Mouse (Mus musculus) pancreas, adult 10 weeks (tissue): ENCODE measurements around the gene Svs3b. TPM values are rescaled to one million over a fixed set of nuclear protein-coding genes. Genes with fewer than 3 reads are reported as not detected.

Experiments used
- polyA plus RNA-seq: library from polyadenylated mRNA; stranded (reverse); fragments of 350-450 nt; fragmentation: Illumina TruSeq; extraction: RNeasy Lipid Tissue Mini Kit (QIAGEN cat#74804); gene quantifications from one replicate; pipeline ENCODE4 v1.2.3, GENCODE M21; 2015; ENCODE audit warnings: low read depth, low replicate concordance; ENCODE audit not compliant: insufficient read depth

The Svs3b gene
- polyA plus RNA-seq: not detected

DNA sequence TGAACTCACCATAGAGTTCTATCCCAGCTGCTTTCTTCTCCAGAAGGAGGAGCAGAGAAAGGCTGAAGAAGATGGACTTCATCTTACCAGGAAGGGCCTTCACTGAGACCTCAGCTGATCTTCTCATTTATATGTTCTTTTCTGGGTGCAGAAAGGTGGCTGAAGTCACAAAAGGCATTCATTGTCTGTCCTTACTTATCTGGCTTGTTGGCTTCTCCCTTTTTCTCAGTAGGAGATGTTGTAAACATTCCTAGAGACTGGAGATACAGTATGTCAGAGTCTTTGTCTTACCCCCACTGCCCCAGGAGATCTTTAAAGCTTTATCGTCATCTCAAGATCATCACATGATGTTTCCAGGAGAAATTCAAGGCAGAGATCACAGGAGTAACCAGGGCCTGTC, at the start of gene Svs3b:
Gene Svs3b, minus strand, starts transcription at position 101 of the 400 bp plus-strand sequence.

GRCm38 (mm10) chr2:164288968-164289367, 32.5 kb upstream of the Svs3b start, which contains the start of gene Svs3a:
TSS of gene Svs3a (plus strand) at chr2:164289268.

DNA sequence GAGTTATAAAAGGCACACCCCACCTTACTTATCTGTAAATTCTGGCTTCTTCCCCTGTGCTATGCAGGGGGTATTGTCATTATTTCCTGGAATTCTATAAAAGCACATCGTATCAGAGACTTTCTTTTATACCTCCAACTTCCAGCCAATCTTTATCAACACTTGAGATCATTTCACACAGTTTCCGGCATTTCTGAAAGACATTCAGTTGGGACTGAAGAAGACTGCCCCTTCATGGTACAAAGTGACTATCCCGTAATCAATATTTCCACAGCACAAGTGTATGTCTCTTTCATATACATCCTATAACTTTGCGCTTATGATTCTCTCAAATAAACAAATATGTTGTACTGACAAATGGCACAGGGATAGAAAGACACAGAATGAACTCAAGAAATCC, 21.9 kb upstream of the Svs3b start, which contains the start of gene Svs4:
Gene Svs4, minus strand, starts transcription at position 101 of the 400 bp plus-strand sequence.

DNA sequence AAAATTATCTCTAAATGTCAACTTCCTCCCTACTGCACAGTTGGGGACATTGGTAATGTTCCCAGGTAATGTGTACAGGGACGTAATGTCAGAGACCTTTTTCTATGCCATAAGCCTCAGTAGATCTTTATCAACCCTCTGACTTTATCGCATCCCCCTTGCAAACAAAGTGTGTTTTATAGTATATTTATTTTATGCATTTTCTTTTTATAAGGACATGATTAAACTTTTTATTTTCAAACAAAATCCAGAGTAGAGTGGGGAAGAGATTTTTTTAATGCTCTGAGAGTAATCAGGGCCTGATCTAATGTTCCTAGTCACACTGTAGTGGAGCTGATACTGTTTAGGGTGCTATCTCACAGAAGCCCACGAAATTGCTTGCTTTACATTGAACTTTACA, 18.1 kb downstream of the Svs3b start, which contains the start of gene Svs2:
Gene Svs2, minus strand, starts transcription at position 101 of the 400 bp plus-strand sequence.

DNA sequence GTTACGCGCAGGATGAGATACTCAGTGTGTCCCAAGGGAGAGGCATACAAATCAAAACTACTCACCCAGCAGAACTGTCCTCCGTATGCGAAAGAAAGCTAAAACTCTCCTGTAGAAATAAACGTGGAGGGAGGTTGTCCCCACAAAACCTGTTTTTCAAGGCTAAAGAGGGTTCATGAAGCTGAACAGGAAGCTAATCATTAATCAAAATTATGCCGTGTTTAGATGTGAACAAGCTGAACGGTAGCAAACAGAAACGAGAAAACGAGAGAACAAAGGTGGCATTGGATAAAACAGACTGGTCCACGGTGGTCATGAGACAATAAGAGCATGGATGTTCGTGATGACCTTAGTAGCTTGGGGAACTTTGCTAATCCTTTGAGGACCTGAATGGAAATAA, 34.9 kb downstream of the Svs3b start, which contains the start of gene Wfdc15b:
Gene Wfdc15b, minus strand, starts transcription at position 139 of the 400 bp plus-strand sequence.

Other genes starting within 250 kb of the Svs3b start
- 1.3 TPM for gene Pabpc1l, start 231.2 kb downstream of the Svs3b start, polyA plus RNA-seq
- 4.8 TPM for gene Stk4, start 186.3 kb downstream of the Svs3b start, polyA plus RNA-seq
- 11.5 TPM for gene Tomm34, start 185.5 kb downstream of the Svs3b start, polyA plus RNA-seq
- gene Kcns1, start 85.5 kb downstream of the Svs3b start, polyA plus RNA-seq: not detected
- not detected for gene Wfdc5, start 73.9 kb downstream of the Svs3b start, polyA plus RNA-seq
- not detected for gene Wfdc12, start 66.0 kb downstream of the Svs3b start, polyA plus RNA-seq
- not detected for gene Wfdc15a, start 56.5 kb downstream of the Svs3b start, polyA plus RNA-seq
- 6.6 TPM for gene Wfdc15b, start 35.0 kb downstream of the Svs3b start, polyA plus RNA-seq
- gene Svs2, start 18.2 kb downstream of the Svs3b start, polyA plus RNA-seq: not detected
- not detected for gene Svs4, start 21.8 kb upstream of the Svs3b start, polyA plus RNA-seq
- gene Svs3a, start 32.6 kb upstream of the Svs3b start, polyA plus RNA-seq: not detected
- gene Svs6, start 60.1 kb upstream of the Svs3b start, polyA plus RNA-seq: not detected
- gene Svs5, start 76.1 kb upstream of the Svs3b start, polyA plus RNA-seq: not detected
- gene Slpi, start 132.5 kb upstream of the Svs3b start, polyA plus RNA-seq: 146 TPM
- gene Rbpjl, start 146.5 kb upstream of the Svs3b start, polyA plus RNA-seq: 571 TPM
- gene Matn4, start 148.5 kb upstream of the Svs3b start, polyA plus RNA-seq: 9.7 TPM
- 22.0 TPM for gene Sdc4, start 187.2 kb upstream of the Svs3b start, polyA plus RNA-seq
- gene Sys1, start 200.3 kb upstream of the Svs3b start, polyA plus RNA-seq: 11.8 TPM
- gene Gm20458, start 204.3 kb upstream of the Svs3b start, polyA plus RNA-seq: not detected
- gene Trp53tg5, start 217.1 kb upstream of the Svs3b start, polyA plus RNA-seq: not detected
- 8.1 TPM for gene Dbndd2, start 229.5 kb upstream of the Svs3b start, polyA plus RNA-seq
- gene Pigt, start 240.9 kb upstream of the Svs3b start, polyA plus RNA-seq: 10.4 TPM